Mouse (Mus musculus) fat pad, adult 2 months (tissue): ENCODE measurements at regions not wholly inside any gene's neighbourhood (a gene's known extent, or its start where the extent isn't known, plus 50 kb on each side); places are given as distances from the start of the nearest gene placed in this dataset.

Experiments
- DNase-seq: peaks from one replicate; pipeline ENCODE4 v3.0.0-alpha.2; 2011; ENCODE audit warnings: low read depth, low spot score; ENCODE audit errors: extremely low read depth

GRCm38 (mm10) chr4:54407930-54408329 is 536.9 kb upstream of the Zfp462 start:
- no peak for DNase-seq

GRCm38 (mm10) chr4:54430789-54431188 is 514.1 kb upstream of the Zfp462 start:
- no peak for DNase-seq

- DNase-seq, result no peak
These were observed 484.3 kb upstream of the Zfp462 start for GRCm38 (mm10) chr4:54460596-54460995.

DNA sequence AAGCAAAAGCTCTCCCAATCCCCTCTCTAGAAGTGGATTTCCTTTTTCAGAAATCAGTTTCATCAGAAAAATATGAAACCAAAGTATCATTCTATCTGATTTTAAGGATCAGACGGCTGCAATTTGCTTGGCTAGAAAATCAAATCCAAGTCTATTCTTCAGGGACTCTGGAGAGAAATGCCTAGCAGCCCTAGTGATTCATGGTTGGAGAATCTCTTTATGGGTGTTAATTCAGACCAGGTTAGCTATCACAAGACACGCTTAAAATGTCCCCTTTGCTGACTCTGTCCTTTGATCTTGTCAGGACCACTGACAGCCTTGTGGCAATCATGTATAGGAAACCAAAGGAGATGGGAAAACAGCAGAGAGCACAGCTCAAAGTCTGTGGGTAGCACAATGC is 475.7 kb upstream of the Zfp462 start:
- no peak for DNase-seq

- no peak for DNase-seq
These were observed 474.5 kb upstream of the Zfp462 start for GRCm38 (mm10) chr4:54470022-54471008.

DNA sequence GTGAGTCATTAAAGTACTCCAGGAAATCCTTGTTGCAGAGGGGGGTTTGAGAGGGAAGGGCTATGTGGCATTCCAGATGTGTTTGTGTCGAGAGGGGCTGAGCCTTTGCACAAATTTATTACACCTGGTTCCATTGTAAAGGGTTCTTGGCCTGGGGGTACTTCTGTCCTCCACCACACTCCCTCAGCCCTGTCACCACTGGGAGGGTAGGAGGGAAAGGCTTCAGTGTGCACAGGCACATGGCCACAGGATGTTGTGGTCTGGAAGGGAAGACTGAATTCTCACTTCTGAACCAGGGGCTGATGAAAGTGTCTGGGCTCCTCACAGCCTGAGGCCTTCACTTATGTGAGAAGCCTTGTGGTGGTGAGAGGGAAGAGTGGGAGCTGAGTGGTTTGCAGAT is 473.8 kb upstream of the Zfp462 start:
- no peak for DNase-seq

DNA sequence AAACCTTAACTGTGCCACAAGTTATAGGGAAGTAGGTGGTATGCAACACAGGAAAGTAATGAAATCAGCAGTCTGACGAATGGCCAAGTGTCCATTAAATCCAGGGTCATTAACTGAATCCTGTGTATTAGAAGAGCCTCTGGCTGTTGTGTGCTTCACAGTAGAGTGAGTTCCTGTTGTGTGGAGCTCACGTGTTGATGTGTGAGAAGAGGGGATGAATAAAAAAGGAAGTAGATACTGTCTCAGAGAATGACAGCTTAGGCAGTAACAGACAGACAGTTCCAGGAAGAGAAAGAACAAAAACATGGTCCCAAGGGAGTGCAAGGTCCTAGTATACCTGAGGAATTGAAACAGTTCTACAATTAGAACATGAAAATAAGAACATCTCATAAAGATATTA is 463.1 kb upstream of the Zfp462 start:
- no peak for DNase-seq

- no peak for DNase-seq
These were observed 451.8 kb upstream of the Zfp462 start for GRCm38 (mm10) chr4:54493074-54493473.

DNA sequence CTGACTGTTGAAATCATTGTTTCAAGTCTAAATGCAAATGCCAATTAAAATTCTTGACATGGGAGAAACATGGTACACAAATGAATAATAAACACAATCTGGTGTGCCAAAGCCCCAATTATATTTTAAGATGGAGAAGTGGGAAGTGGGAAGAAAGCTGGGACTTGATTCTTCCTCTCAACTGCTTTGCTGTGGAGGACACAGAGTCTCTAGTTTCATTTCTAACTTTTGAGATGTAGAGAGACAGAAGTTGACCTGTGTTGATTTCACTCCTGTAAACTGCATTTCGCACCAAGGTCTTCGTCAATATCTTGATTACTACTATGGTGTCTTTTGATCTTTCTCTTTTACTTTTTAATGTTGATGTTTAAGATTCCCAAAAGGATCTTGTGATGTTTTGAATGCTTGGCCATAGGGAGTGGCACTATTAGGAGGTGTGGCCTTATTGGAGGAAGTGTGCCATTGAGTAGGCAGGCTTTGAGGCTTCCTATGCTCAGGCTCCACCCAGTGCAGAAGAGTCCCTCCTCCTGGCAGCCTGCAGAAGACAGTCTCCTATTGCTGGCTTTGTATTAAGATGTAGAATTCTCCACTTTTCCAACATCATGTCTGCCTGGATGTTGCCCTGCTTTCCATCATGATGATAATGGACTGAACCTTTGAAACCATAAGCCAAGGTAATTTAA is 447.4 kb upstream of the Zfp462 start:
- no peak for DNase-seq

GRCm38 (mm10) chr4:54515934-54516333 is 428.9 kb upstream of the Zfp462 start:
- DNase-seq, result no peak

DNA sequence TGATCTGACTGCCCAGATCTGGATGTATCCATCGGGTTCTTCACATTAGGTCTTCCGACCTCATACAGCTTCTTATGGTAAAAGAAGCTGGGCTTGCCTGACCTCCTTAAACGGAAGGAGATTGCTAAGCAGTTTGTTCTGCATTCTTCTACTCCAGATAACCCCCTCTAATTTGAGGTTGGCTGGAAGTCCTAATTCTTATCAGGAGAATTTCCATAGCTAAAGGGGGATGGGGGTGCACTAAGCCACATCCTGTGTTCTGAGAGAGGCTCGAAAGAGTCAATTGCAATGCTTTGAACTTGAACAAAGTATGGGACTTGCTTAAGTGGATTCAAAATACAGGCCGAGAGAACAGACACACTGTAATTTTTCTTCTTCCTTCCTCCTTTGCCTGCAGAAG is 421.6 kb upstream of the Zfp462 start:
- no peak for DNase-seq

- no peak for DNase-seq
These were observed 418.8 kb upstream of the Zfp462 start for GRCm38 (mm10) chr4:54526003-54526586.

GRCm38 (mm10) chr4:54527660-54528059 is 417.2 kb upstream of the Zfp462 start:
- DNase-seq, result no peak

- no peak for DNase-seq
These were observed 413.1 kb upstream of the Zfp462 start for GRCm38 (mm10) chr4:54531739-54532138.

GRCm38 (mm10) chr4:54533846-54534245 is 411.0 kb upstream of the Zfp462 start:
- no peak for DNase-seq

DNA sequence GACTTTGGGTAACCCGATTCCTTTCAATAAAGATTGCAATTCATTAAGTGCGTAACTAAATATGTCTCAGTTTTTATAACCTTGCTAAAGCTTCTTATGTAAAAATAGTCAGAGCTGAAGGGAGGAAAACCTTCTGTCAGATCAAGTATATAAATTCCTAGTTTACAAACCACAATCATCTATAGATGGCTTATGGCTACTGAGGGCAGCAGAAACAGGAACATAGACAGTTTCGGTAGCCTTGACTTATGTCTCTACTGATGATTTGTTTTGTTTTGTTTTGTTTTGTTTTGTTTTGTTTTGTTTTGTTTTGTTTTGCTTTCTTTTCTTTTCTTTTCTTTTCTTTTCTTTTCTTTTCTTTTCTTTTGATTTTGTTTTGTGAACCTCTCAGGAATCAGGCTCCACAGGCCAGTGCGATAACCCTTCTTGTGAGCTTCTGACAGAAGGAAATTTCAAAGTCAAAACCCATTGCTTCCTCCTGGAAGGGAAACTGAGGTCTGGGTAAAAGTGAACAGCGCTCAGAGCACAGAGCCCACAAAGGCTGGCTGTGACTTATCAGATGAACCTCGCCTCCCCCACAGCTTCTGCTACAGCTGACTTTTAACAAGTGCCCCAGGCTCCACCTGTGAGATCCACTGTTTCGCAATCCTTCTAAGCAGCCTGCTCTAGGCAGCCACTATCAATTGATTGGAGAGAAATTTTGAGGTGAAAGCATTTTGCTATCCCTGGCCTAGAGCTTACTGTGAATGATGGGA is 391.8 kb upstream of the Zfp462 start:
- no peak for DNase-seq

DNA sequence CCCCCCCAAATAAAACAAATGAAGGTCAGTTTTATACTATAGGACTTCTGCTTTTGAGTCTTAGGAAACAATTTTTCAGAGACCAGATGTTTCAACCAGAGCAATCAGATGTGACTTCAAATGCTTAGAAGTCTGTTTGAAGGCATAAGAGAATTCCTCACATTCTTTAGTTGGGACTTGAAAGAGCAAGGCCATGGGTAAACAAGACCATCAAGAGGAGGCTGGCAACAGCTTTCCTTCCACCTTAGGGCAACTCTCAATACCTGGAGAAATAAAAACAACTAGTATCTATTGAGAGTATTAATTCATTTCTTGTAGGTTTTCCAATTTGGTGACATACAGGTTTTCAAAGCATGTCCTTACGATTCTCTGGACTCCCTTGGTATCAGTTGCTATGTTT is 381.8 kb upstream of the Zfp462 start:
- DNase-seq, result no peak

GRCm38 (mm10) chr4:54573185-54573584 is 371.7 kb upstream of the Zfp462 start:
- no peak for DNase-seq

DNA sequence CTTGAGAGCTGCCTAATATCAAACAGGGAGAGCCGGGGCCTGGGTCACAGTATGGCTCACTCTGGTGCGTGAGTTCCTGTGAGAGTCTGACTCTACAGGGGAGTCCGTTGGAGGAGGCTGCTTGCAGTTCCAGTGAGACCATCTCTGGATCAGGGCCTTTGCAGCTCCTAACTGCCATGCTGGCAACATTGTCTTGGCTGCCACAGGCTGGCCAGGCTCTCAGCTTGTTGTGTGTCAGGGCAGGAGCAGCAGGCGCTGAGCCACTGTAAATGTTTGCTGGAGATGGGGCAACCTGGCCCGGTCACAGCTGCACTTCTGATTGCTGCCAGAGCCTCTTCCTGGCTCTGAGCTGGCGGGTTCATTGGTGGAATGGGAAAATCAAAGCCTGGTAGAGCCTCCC is 357.7 kb upstream of the Zfp462 start:
- DNase-seq, result no peak

- DNase-seq, result no peak
These were observed 356.1 kb upstream of the Zfp462 start for GRCm38 (mm10) chr4:54588704-54589103.
